Comparison of ENCODE assay signal across 8 mouse cellular contexts in genomic region chr15:7226225-7226624, GRCm38 (mm10).
DNase-seq lines count a peak whose midpoint lies in the region; ATAC-seq and TF ChIP-seq lines count a peak whose summit lies in the region.

No protein-coding gene starts in this region.

- H3K9ac ChIP-seq in embryonic facial prominence, embryonic 12.5 days = no peak overlapping the region
- H3K9ac ChIP-seq in kidney, embryonic 14.5 days (ENCODE audit: low read depth, low read length) = no peak overlapping the region
- H3K9ac ChIP-seq in limb, embryonic 13.5 days = no peak overlapping the region

- WGBS in embryonic facial prominence, embryonic 12.5 days = 2% methylated on average over 5 of the region's 5 CpGs
- 3% methylated on average over 5 of the region's 5 CpGs for WGBS in kidney, embryonic 14.5 days
- 1% methylated on average over 5 of the region's 5 CpGs for WGBS in limb, embryonic 13.5 days

- no peak overlapping the region for H3K4me3 ChIP-seq in embryonic facial prominence, embryonic 12.5 days
- H3K4me3 ChIP-seq in kidney, embryonic 14.5 days (ENCODE audit: low read length) = no peak overlapping the region
- H3K4me3 ChIP-seq in limb, embryonic 13.5 days = no peak overlapping the region
- H3K4me3 ChIP-seq in myocyte = no peak overlapping the region

- no peaks in the 10 kb centered on the region for H3K27me3 ChIP-seq in embryonic facial prominence, embryonic 12.5 days
- no peaks in the 10 kb centered on the region for H3K27me3 ChIP-seq in kidney, embryonic 14.5 days (ENCODE audit: control insufficient read depth, insufficient read depth, low read length)
- no peaks in the 10 kb centered on the region for H3K27me3 ChIP-seq in limb, embryonic 13.5 days
- no peaks in the 10 kb centered on the region for H3K27me3 ChIP-seq in myocyte (ENCODE audit: control insufficient read depth, insufficient read depth, insufficient read length)

- H3K4me2 ChIP-seq in embryonic facial prominence, embryonic 12.5 days (replicated peaks) = no peak overlapping the region
- H3K4me2 ChIP-seq in kidney, embryonic 14.5 days (replicated peaks; ENCODE audit: low read depth, low read length) = no peak overlapping the region
- H3K4me2 ChIP-seq in limb, embryonic 13.5 days (replicated peaks) = no peak overlapping the region
- H3K4me2 ChIP-seq in myocyte (ENCODE audit: low read depth) = no peak overlapping the region

- no peak overlapping the region for H3ac ChIP-seq in myocyte (ENCODE audit: control insufficient read depth, insufficient read length)

- peaks cover 16% of the 10 kb centered on the region for H3K4me1 ChIP-seq in embryonic facial prominence, embryonic 12.5 days
- H3K4me1 ChIP-seq in kidney, embryonic 14.5 days (ENCODE audit: control insufficient read depth, insufficient read depth, low read length) = no peaks in the 10 kb centered on the region
- H3K4me1 ChIP-seq in limb, embryonic 13.5 days = peaks cover 16% of the 10 kb centered on the region

- no peak for TF ChIP-seq POLR2A in myocyte (IDR thresholded peaks at IDR 0.05; ENCODE audit: insufficient read length, low read depth)

- peak; percentile 70 for ATAC-seq in embryonic facial prominence, embryonic 12.5 days (ENCODE audit: insufficient number of reproducible peaks, insufficient read depth, low FRiP score, low TSS enrichment)
- ATAC-seq in kidney, embryonic 14.5 days (ENCODE audit: low FRiP score, low TSS enrichment) = peak; percentile 89
- peak; percentile 82 for ATAC-seq in limb, embryonic 13.5 days (ENCODE audit: low FRiP score, low read depth)

- H3K79me2 ChIP-seq in myocyte (ENCODE audit: control insufficient read depth, insufficient read depth) = no peaks in the 10 kb centered on the region

- DNase-seq in 3134 (ENCODE audit: extremely low read depth, insufficient read length, low spot score) = peak; percentile 29
- peak; percentile 78 for DNase-seq in adrenal gland, postnatal 25 days
- peak; percentile 67 to 78 for DNase-seq in heart, adult 9 months (ENCODE audit: low spot score in 2 of 2)
- DNase-seq in spleen, postnatal 36 days (ENCODE audit: low spot score in 2 of 2) = peak; percentile 53 to 57

- no peak overlapping the region for H3K27ac ChIP-seq in embryonic facial prominence, embryonic 12.5 days
- no peak overlapping the region for H3K27ac ChIP-seq in kidney, embryonic 14.5 days (ENCODE audit: low read depth, low read length)
- no peak overlapping the region for H3K27ac ChIP-seq in limb, embryonic 13.5 days

- H3K36me3 ChIP-seq in embryonic facial prominence, embryonic 12.5 days = no peaks in the 10 kb centered on the region
- H3K36me3 ChIP-seq in kidney, embryonic 14.5 days (ENCODE audit: control insufficient read depth, insufficient read depth, low read length) = no peaks in the 10 kb centered on the region
- no peaks in the 10 kb centered on the region for H3K36me3 ChIP-seq in limb, embryonic 13.5 days
- H3K36me3 ChIP-seq in myocyte (ENCODE audit: control insufficient read depth, insufficient read depth) = no peaks in the 10 kb centered on the region

- H3K9me3 ChIP-seq in embryonic facial prominence, embryonic 12.5 days = no peaks in the 10 kb centered on the region
- H3K9me3 ChIP-seq in kidney, embryonic 14.5 days (ENCODE audit: control insufficient read depth, low read length) = no peaks in the 10 kb centered on the region
- H3K9me3 ChIP-seq in limb, embryonic 13.5 days = no peaks in the 10 kb centered on the region

TF ChIP-seq in myocyte, 11 proteins besides CTCF, POLR2A, EP300 and RAD21:
- TF ChIP-seq MYOD1 (IDR thresholded peaks at IDR 0.05; ENCODE audit: control insufficient read depth in 1 of 3, insufficient read length in 2 of 3, low read depth in 2 of 3) (peak; percentile 65 to 93 (median 90)), REST (IDR thresholded peaks at IDR 0.05; ENCODE audit: insufficient read depth, insufficient read length) (no peak), MYOG (IDR thresholded peaks at IDR 0.05; ENCODE audit: control insufficient read depth in 1 of 3, insufficient read depth in 1 of 3, insufficient read length in 2 of 3, low read depth in 2 of 3) (peak; percentile 61 to 94 (median 77)), USF1 (IDR thresholded peaks at IDR 0.05; ENCODE audit: low read depth) (no peak), TCF3 (IDR thresholded peaks at IDR 0.05; ENCODE audit: insufficient read length, low read depth) (peak; percentile 76), E2F4 (IDR thresholded peaks at IDR 0.05; ENCODE audit: insufficient read depth) (peak; percentile 5), TCF12 (IDR thresholded peaks at IDR 0.05; ENCODE audit: insufficient read depth, poor library complexity, severe bottlenecking) (peak; percentile 44)
